Mouse (Mus musculus) skeletal muscle tissue, adult 2 months (tissue): Measurements from ENCODE around the gene Srsf5.
"Not testable (repeated sequence)": the region's sequence is repeated elsewhere in the genome, so short reads cannot be mapped to it uniquely, and the experiment has no call there.

Source experiments
- DNase-seq: peaks from one replicate; pipeline ENCODE4 v3.0.0-alpha.2; 2012; ENCODE audit warnings: low read depth, low spot score

The Srsf5 gene

GRCm38 (mm10) chr12:80945334-80945995 is at the start of gene Srsf5:
Srsf5 (plus strand) TSS chr12:80945504.
- DNase-seq = peak; percentile 98

- DNase-seq = no peak
Observed at GRCm38 (mm10) chr12:80909631-80910030, 35.7 kb upstream of the Srsf5 start.

GRCm38 (mm10) chr12:80917764-80918163 is 27.5 kb upstream of the Srsf5 start:
- DNase-seq = no peak

GRCm38 (mm10) chr12:80921301-80921700 is 24.0 kb upstream of the Srsf5 start:
- DNase-seq = no peak

GRCm38 (mm10) chr12:80922869-80923268 is 22.4 kb upstream of the Srsf5 start:
- DNase-seq = no peak

GRCm38 (mm10) chr12:80923602-80924001 is 21.7 kb upstream of the Srsf5 start:
- no peak for DNase-seq

- DNase-seq = no peak
Observed at GRCm38 (mm10) chr12:80924205-80924604, 21.1 kb upstream of the Srsf5 start.

- DNase-seq = no peak
Observed at GRCm38 (mm10) chr12:80925919-80926318, 19.4 kb upstream of the Srsf5 start.

- no peak for DNase-seq
Observed at GRCm38 (mm10) chr12:80926550-80926949, 18.8 kb upstream of the Srsf5 start.

GRCm38 (mm10) chr12:80927518-80927917 is 17.8 kb upstream of the Srsf5 start:
- no peak for DNase-seq

GRCm38 (mm10) chr12:80928881-80929280 is 16.4 kb upstream of the Srsf5 start:
- no peak for DNase-seq

GRCm38 (mm10) chr12:80930141-80930540 is 15.2 kb upstream of the Srsf5 start:
- no peak for DNase-seq

- no peak for DNase-seq
Observed at GRCm38 (mm10) chr12:80931402-80932140, 13.7 kb upstream of the Srsf5 start.

- no peak for DNase-seq
Observed at GRCm38 (mm10) chr12:80932865-80933264, 12.4 kb upstream of the Srsf5 start.

GRCm38 (mm10) chr12:80936751-80937150 is 8.6 kb upstream of the Srsf5 start:
- no peak for DNase-seq

- no peak for DNase-seq
Observed at GRCm38 (mm10) chr12:80937331-80938029, 7.8 kb upstream of the Srsf5 start.

GRCm38 (mm10) chr12:80938642-80939041 is 6.7 kb upstream of the Srsf5 start:
- peak; percentile 63 for DNase-seq

GRCm38 (mm10) chr12:80939165-80939564 is 6.1 kb upstream of the Srsf5 start:
- no peak for DNase-seq

GRCm38 (mm10) chr12:80941886-80942285 is 3.4 kb upstream of the Srsf5 start:
- DNase-seq = no peak

GRCm38 (mm10) chr12:80943395-80943794 is 1.9 kb upstream of the Srsf5 start:
- DNase-seq = no peak

- no peak for DNase-seq
Observed at GRCm38 (mm10) chr12:80944204-80944603, 1.1 kb upstream of the Srsf5 start.

GRCm38 (mm10) chr12:80944963-80945333 is 356 bp upstream of the Srsf5 start:
- not testable (repeated sequence) for DNase-seq

- peak; percentile 96 for DNase-seq
Observed at GRCm38 (mm10) chr12:80945996-80946355, 672 bp downstream of the Srsf5 start.
